Mouse (Mus musculus) thymus, adult 2 months (tissue): ENCODE results near the gene Rpap2.

ENCODE experiments used
- CTCF ChIP-seq: fragments of 200-500 bp; IDR thresholded peaks from 2 replicates; pipeline ENCODE4 v1.5.1; 2012; ENCODE audit warnings: mild to moderate bottlenecking, control low read depth, low read length, moderate library complexity, borderline replicate concordance; ENCODE audit not compliant: control insufficient read depth, poor library complexity, insufficient read depth; ENCODE audit errors: extremely low read depth
- POLR2A ChIP-seq: fragments of 200-500 bp; IDR thresholded peaks from 2 replicates; pipeline ENCODE4 v1.6.1; 2012; ENCODE audit warnings: mild to moderate bottlenecking, low read length, control low read depth, moderate library complexity; ENCODE audit not compliant: control insufficient read depth, poor library complexity, insufficient read depth; ENCODE audit errors: extremely low read depth

GRCm38 (mm10) chr5:107687161-107687560, 90.0 kb downstream of the Rpap2 start:
- TF ChIP-seq POLR2A (no peak), CTCF (no peak)
